Mouse (Mus musculus) CH12.LX (cell line): ENCODE measurements around the gene Fam217b. TPM values are rescaled to one million over a fixed set of nuclear protein-coding genes. Genes with fewer than 3 reads are reported as not detected.

Source experiments
- DNase-seq: peaks from one replicate; pipeline ENCODE4 v3.0.0-alpha.2; 2013; ENCODE audit errors: extremely low read depth
- H3K27ac ChIP-seq: 2 replicates; pipeline ENCODE4 v1.5.1; 2012; ENCODE audit warnings: low read depth, mild to moderate bottlenecking, control low read depth, moderate library complexity; ENCODE audit not compliant: insufficient read depth
- H3K27me3 ChIP-seq: replicated peaks from 2 replicates; pipeline ENCODE3; 2012; ENCODE audit warnings: inconsistent platforms
- H3K36me3 ChIP-seq, 2 experiments: replicated peaks in 1 of 2; 2 replicates each; pipeline versions ENCODE3 to v1.6.1; 2012; ENCODE audit warnings: inconsistent platforms in 1 of 2, low read length in 1 of 2, mild to moderate bottlenecking in 1 of 2, mixed read lengths in 1 of 2, moderate library complexity in 1 of 2; ENCODE audit not compliant: control insufficient read depth in 1 of 2, insufficient read depth in 1 of 2
- H3K4me1 ChIP-seq, 2 experiments: 2 replicates each; pipeline ENCODE4 v1.6.1; 2012; ENCODE audit warnings: inconsistent platforms in 1 of 2, moderate library complexity in 1 of 2; ENCODE audit not compliant: insufficient read depth in 2 of 2, control insufficient read depth in 1 of 2
- H3K4me2 ChIP-seq: 2 replicates; pipeline ENCODE4 v1.6.1; 2012; ENCODE audit warnings: low read depth, mild to moderate bottlenecking, control low read depth; ENCODE audit not compliant: poor library complexity, insufficient read depth, severe bottlenecking
- H3K4me3 ChIP-seq, 3 experiments: fragments of 150-350 bp in 1 of 3; sonication (generic) in 1 of 3; replicated peaks in 1 of 3; 2 replicates each; pipeline versions ENCODE3 to v1.5.1; 2011 to 2012; ENCODE audit warnings: low read depth in 2 of 3, low read length in 2 of 3, mild to moderate bottlenecking in 2 of 3, moderate library complexity in 2 of 3, control low read depth in 1 of 3, improper control_type of control experiment in 1 of 3, inconsistent platforms in 1 of 3, mixed read lengths in 1 of 3; ENCODE audit not compliant: poor library complexity in 1 of 3
- H3K79me2 ChIP-seq: replicated peaks from 2 replicates; pipeline ENCODE4 v1.6.1; 2012; ENCODE audit warnings: mild to moderate bottlenecking, moderate library complexity; ENCODE audit not compliant: control insufficient read depth, poor library complexity, insufficient read depth, severe bottlenecking; ENCODE audit errors: extremely low read depth
- H3K9ac ChIP-seq: 2 replicates; pipeline ENCODE4 v1.6.1; 2012; ENCODE audit warnings: low read depth, mild to moderate bottlenecking, control low read depth, moderate library complexity; ENCODE audit not compliant: insufficient read depth
- H3K9me3 ChIP-seq: replicated peaks from 2 replicates; pipeline ENCODE3; 2012; ENCODE audit warnings: low read length, inconsistent platforms, mixed read lengths
- BHLHE40 ChIP-seq: IDR thresholded peaks from 2 replicates; pipeline ENCODE4 v1.6.1; 2011; ENCODE audit warnings: mild to moderate bottlenecking, low read depth, low read length, improper control_type of control experiment
- CHD1 ChIP-seq: IDR thresholded peaks from 2 replicates; pipeline ENCODE4 v1.6.1; 2012; ENCODE audit warnings: low read depth, low read length, improper control_type of control experiment, inconsistent platforms
- ETS1 ChIP-seq: conservative IDR thresholded peaks from 2 replicates; pipeline ENCODE4 v1.6.1; 2012; ENCODE audit warnings: low read depth, mild to moderate bottlenecking, inconsistent platforms, low read length, improper control_type of control experiment, moderate library complexity
- JUN ChIP-seq: IDR thresholded peaks from 2 replicates; pipeline ENCODE4 v1.6.1; 2011; ENCODE audit warnings: low read depth, mild to moderate bottlenecking, low read length, improper control_type of control experiment, moderate library complexity; ENCODE audit not compliant: insufficient read depth
- MAZ ChIP-seq: IDR thresholded peaks from 2 replicates; pipeline ENCODE4 v1.6.1; 2012; ENCODE audit warnings: low read depth, mild to moderate bottlenecking, inconsistent platforms, low read length, improper control_type of control experiment, moderate library complexity
- MEF2A ChIP-seq: IDR thresholded peaks from 2 replicates; pipeline ENCODE4 v1.6.1; 2014; ENCODE audit warnings: low read depth, mild to moderate bottlenecking, inconsistent platforms, low read length, improper control_type of control experiment, borderline replicate concordance
- MXI1 ChIP-seq: IDR thresholded peaks from 2 replicates; pipeline ENCODE4 v1.6.1; 2011; ENCODE audit warnings: mild to moderate bottlenecking, low read depth, low read length, improper control_type of control experiment
- NELFE ChIP-seq: IDR thresholded peaks from 2 replicates; pipeline ENCODE4 v1.6.1; 2011; ENCODE audit warnings: low read depth, low read length, improper control_type of control experiment
- POLR2A ChIP-seq: IDR thresholded peaks from 2 replicates; pipeline ENCODE4 v1.6.1; 2011; ENCODE audit warnings: low read depth, mild to moderate bottlenecking, improper control_type of control experiment, low read length
- POLR2AphosphoS2 ChIP-seq: IDR thresholded peaks from 2 replicates; pipeline ENCODE4 v1.6.1; 2011; ENCODE audit warnings: low read depth, low read length, improper control_type of control experiment
- SMC3 ChIP-seq: IDR thresholded peaks from 2 replicates; pipeline ENCODE4 v1.6.1; 2011; ENCODE audit warnings: low read depth, low read length, improper control_type of control experiment
- TBP ChIP-seq: conservative IDR thresholded peaks from 2 replicates; pipeline ENCODE4 v1.6.1; 2011; ENCODE audit warnings: low read depth, low read length, improper control_type of control experiment
- TCF12 ChIP-seq: IDR thresholded peaks from 2 replicates; pipeline ENCODE4 v1.6.1; 2014; ENCODE audit warnings: low read depth, mild to moderate bottlenecking, inconsistent platforms, low read length, improper control_type of control experiment
- USF1 ChIP-seq: IDR thresholded peaks from 2 replicates; pipeline ENCODE4 v1.6.1; 2014; ENCODE audit warnings: low read depth, mild to moderate bottlenecking, inconsistent platforms, low read length, improper control_type of control experiment
- ZC3H11A ChIP-seq: IDR thresholded peaks from 2 replicates; pipeline ENCODE4 v1.6.1; 2012; ENCODE audit warnings: low read depth, mild to moderate bottlenecking, inconsistent platforms, low read length, improper control_type of control experiment
- ZNF384 ChIP-seq: IDR thresholded peaks from 2 replicates; pipeline ENCODE4 v1.6.1; 2012; ENCODE audit warnings: low read depth, low read length, improper control_type of control experiment, inconsistent platforms
- dilution Hi-C: fragments of 300-500 bp; cut with MboI; formaldehyde crosslinking; loops from 2 replicates; pipeline ENCODE4 v1.14.3; 2020; ENCODE audit warnings: low sequenced_read_pairs; ENCODE audit not compliant: extremely low pct_unique_long_range_greater_than_20kb, extremely low pct_ligation_motif_present
- in situ Hi-C: fragments of 300-500 bp; cut with MboI; formaldehyde crosslinking; loops from 3 replicates; pipeline ENCODE4 v1.14.3; 2019; ENCODE audit warnings: low sequenced_read_pairs, low pct_ligation_motif_present, low pct_unique_long_range_greater_than_20kb, mixed read lengths
- polyA plus RNA-seq: library from polyadenylated mRNA; unstranded; fragments of >175 nt; gene quantifications from 2 replicates; pipeline ENCODE4 v1.2.1, GENCODE M21; 2012; ENCODE audit warnings: low read depth; ENCODE audit not compliant: insufficient read length
- total RNA-seq, 2 experiments: library from RNA; depleted of rRNA; stranded (reverse); fragments of 300-350 nt in 1 of 2; fragments of >200 nt in 1 of 2; gene quantifications; 2 replicates each; pipeline ENCODE4 v1.2.3; 2012 to 2014

Fam217b gene
- total and polyA plus RNA-seq, 3 experiments: 0.05 to 0.08 TPM; not detected in 1

DNA sequence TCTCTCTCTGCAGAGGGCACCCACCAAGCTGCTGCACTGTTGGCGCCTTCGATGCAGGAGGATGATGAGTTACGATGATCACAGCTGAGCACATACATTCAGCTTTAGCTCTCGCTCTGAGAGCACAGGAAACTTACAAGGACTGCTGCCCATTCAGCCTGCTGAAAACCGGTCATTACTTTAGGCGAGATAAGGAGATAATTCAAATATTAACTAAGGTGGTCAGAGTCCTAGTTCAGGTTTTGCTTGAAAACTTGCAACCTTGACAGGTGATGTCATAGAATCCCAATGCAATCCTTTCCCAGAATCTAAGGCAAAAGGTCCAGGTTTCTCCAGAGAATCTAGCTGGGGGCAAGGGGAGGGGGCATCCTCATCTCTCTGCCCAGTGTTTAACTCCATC lies 15.1 kb downstream of the Fam217b start:
- Histone ChIP-seq H3K36me3 (no peaks in the 10 kb centered on the region), H3K27me3 (peaks cover 44% of the 10 kb centered on the region), H3K4me2 (no peak overlapping the region), H3K9me3 (no peaks in the 10 kb centered on the region), H3K4me3 (no peak overlapping the region), H3K79me2 (no peaks in the 10 kb centered on the region), H3K27ac (no peak overlapping the region), H3K9ac (no peak overlapping the region), H3K4me1 (no peaks in the 10 kb centered on the region)
- TF ChIP-seq CHD1 (no peak), ETS1 (no peak), SMC3 (no peak)
- in situ Hi-C loops (no loop called here), dilution Hi-C loops (no loop called here)
- no peak for DNase-seq

- dilution Hi-C loops (no loop called here), in situ Hi-C loops (no loop called here)
- Histone ChIP-seq H3K36me3 (no peaks in the 10 kb centered on the region), H3K4me3 (no peak within 1 kb of the TSS), H3K9me3 (no peaks in the 10 kb centered on the region), H3K27me3 (peaks cover 46% of the 10 kb centered on the region), H3K9ac (no peak within 1 kb of the TSS), H3K79me2 (no peaks in the 10 kb centered on the region), H3K27ac (no peak within 1 kb of the TSS), H3K4me1 (no peaks in the 10 kb centered on the region), H3K4me2 (no peak within 1 kb of the TSS)
- TF ChIP-seq TCF12: no peak
- no peak for TF ChIP-seq POLR2A
- TF ChIP-seq ZC3H11A: no peak
- no peak for TF ChIP-seq USF1
- TF ChIP-seq MAZ: no peak
- TF ChIP-seq MEF2A: no peak
- TF ChIP-seq NELFE: no peak
- TF ChIP-seq ZNF384: no peak
- no peak for TF ChIP-seq MXI1
- TF ChIP-seq POLR2AphosphoS2: no peak
- no peak for TF ChIP-seq ETS1
- no peak for TF ChIP-seq BHLHE40
- no peak for TF ChIP-seq TBP
- TF ChIP-seq JUN: no peak
- no peak for DNase-seq
These were observed 15.9 kb downstream of the Fam217b start, which contains the start of gene Cdh26 for GRCm38 (mm10) chr2:178430231-178430630. Gene Cdh26 (plus strand): TSS chr2:178430531.
